Mouse (Mus musculus): ENCODE data around the gene Spryd4. TPM values are rescaled to one million over a fixed set of nuclear protein-coding genes. Genes with fewer than 3 reads are reported as not detected.
"Not testable (repeated sequence)": the region's sequence is repeated elsewhere in the genome, so short reads cannot be mapped to it uniquely, and the experiment has no call there.

The Spryd4 gene
- total and polyA plus RNA-seq, 3 experiments = 32.1 to 37.5 (median 35.0) TPM

- intact Hi-C loops (cut with DNase I) = loop anchor here (2.0 kb wide), 1 partner anchor 16 kb away; the partner anchor contains the start of gene Spryd4
- no peaks in the 10 kb centered on the region for H3K27me3 ChIP-seq (ENCODE audit: control insufficient read depth, insufficient read depth, low read length)
- no peak for TF ChIP-seq EP300 (IDR thresholded peaks at IDR 0.05; ENCODE audit: insufficient read depth, low read depth, low read length)
- TF ChIP-seq POLR2A (IDR thresholded peaks at IDR 0.05; ENCODE audit: insufficient read depth, low read depth, low read length) = no peak
- TF ChIP-seq CTCF (IDR thresholded peaks at IDR 0.05) = no peak
- WGBS = 3% methylated on average over 66 of the region's 79 CpGs
- H3K9ac ChIP-seq (ENCODE audit: low read depth, low read length) = peak overlapping the region; percentile 83
- peak overlapping the region; percentile 93 for H3K4me3 ChIP-seq
- DNase-seq = no peak
- no peaks in the 10 kb centered on the region for H3K36me3 ChIP-seq (ENCODE audit: control insufficient read depth, insufficient read depth, low read length)
- no peaks in the 10 kb centered on the region for H3K4me1 ChIP-seq (ENCODE audit: control insufficient read depth, insufficient read depth, low read length)
- no peaks in the 10 kb centered on the region for H3K79me2 ChIP-seq (replicated peaks; ENCODE audit: control insufficient read depth, insufficient read depth, low read length)
- H3K27ac ChIP-seq = peak overlapping the region; percentile 64
Observed at GRCm38 (mm10) chr10:128194551-128195461, 16.8 kb downstream of the Spryd4 start.

- TF ChIP-seq POLR2A (IDR thresholded peaks at IDR 0.05; ENCODE audit: insufficient read depth, low read depth, low read length) = peak; percentile 71
- TF ChIP-seq CTCF (IDR thresholded peaks at IDR 0.05) = no peak
- 0 out of 2 replicates have a peak, but pooled peaks have one; percentile 17 for TF ChIP-seq EP300 (IDR thresholded peaks at IDR 0.05; ENCODE audit: insufficient read depth, low read depth, low read length)
- Histone ChIP-seq H3K27ac (peak within 1 kb of the TSS; percentile 64), H3K4me3 (peak within 1 kb of the TSS; percentile 93), H3K36me3 (ENCODE audit: control insufficient read depth, insufficient read depth, low read length) (no peaks in the 10 kb centered on the region), H3K9ac (ENCODE audit: low read depth, low read length) (peak within 1 kb of the TSS; percentile 83), H3K27me3 (ENCODE audit: control insufficient read depth, insufficient read depth, low read length) (no peaks in the 10 kb centered on the region), H3K79me2 (replicated peaks; ENCODE audit: control insufficient read depth, insufficient read depth, low read length) (no peaks in the 10 kb centered on the region), H3K4me1 (ENCODE audit: control insufficient read depth, insufficient read depth, low read length) (no peaks in the 10 kb centered on the region)
- under 1% methylated on average over 46 of the region's 46 CpGs for WGBS
- intact Hi-C loops (cut with DNase I) = loop anchor here (2.0 kb wide), 1 partner anchor 17 kb away; the partner anchor contains the start of gene Spryd4
- peak; percentile 97 to 98 for DNase-seq
Observed at GRCm38 (mm10) chr10:128194024-128194550, 17.5 kb downstream of the Spryd4 start, which contains the start of gene Gls2. Gene Gls2 (plus strand): TSS chr10:128194457.

GRCm38 (mm10) chr10:128193113-128193512 lies 18.5 kb downstream of the Spryd4 start:
- WGBS = 94% methylated on average over 6 of the region's 6 CpGs
- Histone ChIP-seq H3K27me3 (ENCODE audit: control insufficient read depth, insufficient read depth, low read length) (no peaks in the 10 kb centered on the region), H3K79me2 (replicated peaks; ENCODE audit: control insufficient read depth, insufficient read depth, low read length) (no peaks in the 10 kb centered on the region), H3K9ac (ENCODE audit: low read depth, low read length) (no peak overlapping the region), H3K4me1 (ENCODE audit: control insufficient read depth, insufficient read depth, low read length) (no peaks in the 10 kb centered on the region), H3K27ac (no peak overlapping the region), H3K36me3 (ENCODE audit: control insufficient read depth, insufficient read depth, low read length) (no peaks in the 10 kb centered on the region), H3K4me3 (no peak overlapping the region)
- intact Hi-C loops (cut with DNase I) = no loop called here
- TF ChIP-seq CTCF (IDR thresholded peaks at IDR 0.05) = no peak
- TF ChIP-seq EP300 (IDR thresholded peaks at IDR 0.05; ENCODE audit: insufficient read depth, low read depth, low read length) = no peak
- no peak for TF ChIP-seq POLR2A (IDR thresholded peaks at IDR 0.05; ENCODE audit: insufficient read depth, low read depth, low read length)
- DNase-seq = no peak

- H3K9ac ChIP-seq (ENCODE audit: low read depth, low read length); H3K27me3 ChIP-seq (ENCODE audit: control insufficient read depth, insufficient read depth, low read length); H3K36me3 ChIP-seq (ENCODE audit: control insufficient read depth, insufficient read depth, low read length); H3K27ac ChIP-seq; H3K4me1 ChIP-seq (ENCODE audit: control insufficient read depth, insufficient read depth, low read length); H3K4me3 ChIP-seq; DNase-seq; H3K79me2 ChIP-seq (replicated peaks; ENCODE audit: control insufficient read depth, insufficient read depth, low read length); intact Hi-C loops (cut with DNase I): not testable (repeated sequence)
- 95% methylated on average over 3 of the region's 3 CpGs for WGBS
Observed at GRCm38 (mm10) chr10:128192030-128192766, 19.4 kb downstream of the Spryd4 start.

- intact Hi-C loops (cut with DNase I) = no loop called here
- H3K9ac ChIP-seq (ENCODE audit: low read depth, low read length) = no peak overlapping the region
- no peak for DNase-seq
- 48% methylated on average over 2 of the region's 2 CpGs for WGBS
- no peaks in the 10 kb centered on the region for H3K36me3 ChIP-seq (ENCODE audit: control insufficient read depth, insufficient read depth, low read length)
- no peaks in the 10 kb centered on the region for H3K27me3 ChIP-seq (ENCODE audit: control insufficient read depth, insufficient read depth, low read length)
- no peak overlapping the region for H3K27ac ChIP-seq
- H3K79me2 ChIP-seq (replicated peaks; ENCODE audit: control insufficient read depth, insufficient read depth, low read length) = no peaks in the 10 kb centered on the region
- H3K4me1 ChIP-seq (ENCODE audit: control insufficient read depth, insufficient read depth, low read length) = no peaks in the 10 kb centered on the region
- TF ChIP-seq CTCF (IDR thresholded peaks at IDR 0.05) = no peak
- TF ChIP-seq POLR2A (IDR thresholded peaks at IDR 0.05; ENCODE audit: insufficient read depth, low read depth, low read length) = no peak
- TF ChIP-seq EP300 (IDR thresholded peaks at IDR 0.05; ENCODE audit: insufficient read depth, low read depth, low read length) = no peak
- H3K4me3 ChIP-seq = no peak overlapping the region
Observed at GRCm38 (mm10) chr10:128191472-128191871, 20.1 kb downstream of the Spryd4 start.
